Comparison of ENCODE assay signal across 28 mouse cellular contexts in the genomic region with DNA sequence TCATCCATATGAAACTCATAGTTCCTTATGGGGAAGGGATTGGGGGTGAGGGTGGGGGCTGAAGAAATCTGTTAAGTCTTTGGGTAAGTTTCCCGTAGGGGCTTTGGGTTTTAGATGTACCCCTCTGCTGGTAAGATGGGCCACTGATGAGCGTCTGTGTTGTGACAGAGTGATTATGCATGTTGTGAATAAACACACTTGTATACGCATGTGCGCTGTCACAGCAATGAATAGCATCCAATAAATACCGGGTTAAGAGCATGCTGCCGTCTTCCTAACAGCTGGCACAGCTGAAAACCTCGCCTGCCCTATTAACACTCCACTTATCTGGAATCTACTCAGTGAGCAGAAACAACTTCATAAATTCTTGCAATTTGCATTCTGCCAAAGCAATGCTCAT.
DNase-seq lines count a peak whose midpoint lies in the region; ATAC-seq and TF ChIP-seq lines count a peak whose summit lies in the region.
"Had no signal": no experiment of that assay in that cellular context is flagged by ENCODE, and none has a peak within 500 bp of the region (broad histone marks: within the 10 kb centered on the region; RNA-seq: fewer than 3 reads in every experiment).

No protein-coding gene starts in this region.

- H3K4me2 ChIP-seq in forebrain, embryonic 11.5 days (ENCODE audit: low read depth, low read length, severe bottlenecking): no peak overlapping the region
- no peak overlapping the region for H3K4me2 ChIP-seq in forebrain, embryonic 13.5 days
- no peak overlapping the region for H3K4me2 ChIP-seq in midbrain, embryonic 15.5 days
- H3K4me2 ChIP-seq: embryonic facial prominence, embryonic 12.5 days; heart, embryonic 12.5 days; kidney, embryonic 15.5 days; limb, embryonic 15.5 days had no signal

- DNase-seq in forebrain, embryonic 11.5 days (ENCODE audit: low spot score): no peak
- no peak for DNase-seq in forebrain, embryonic 10.5 days (ENCODE audit: extremely low spot score, low spot score)
- DNase-seq in layer of hippocampus, adult 2 months (ENCODE audit: low spot score in 2 of 2): no peak
- no peak for DNase-seq in layer of hippocampus, adult 9-10 months (ENCODE audit: low spot score)
- DNase-seq in left cerebral cortex, adult 18-20 months (ENCODE audit: low spot score in 2 of 2): no peak
- DNase-seq in urinary bladder, postnatal 10 days (ENCODE audit: low spot score): no peak
- DNase-seq: adrenal gland, postnatal 10 days; cerebellum, adult 11 months; cerebellum, adult 9-10 months; cerebellum, postnatal 36 days; embryo, embryonic 11 days; heart, adult 2 months; heart, postnatal 4 days; kidney, adult 18-20 months; kidney, postnatal 25 days; left cerebral cortex, postnatal 4 days; lung, adult 2 months; lung, postnatal 10 days; thymus, postnatal 4 days had no signal

- no peak for TF ChIP-seq CTCF in layer of hippocampus, adult 2 months (conservative IDR thresholded peaks at IDR 0.05)

- no peak overlapping the region for H3K4me3 ChIP-seq in forebrain, embryonic 11.5 days (ENCODE audit: low read depth, low read length)
- H3K4me3 ChIP-seq in forebrain, embryonic 10.5 days: no peak overlapping the region
- H3K4me3 ChIP-seq in layer of hippocampus, adult 2 months: no peak overlapping the region
- H3K4me3 ChIP-seq in forebrain, embryonic 13.5 days: no peak overlapping the region
- H3K4me3 ChIP-seq in midbrain, embryonic 15.5 days: no peak overlapping the region
- H3K4me3 ChIP-seq: embryonic facial prominence, embryonic 12.5 days; heart, adult 2 months; heart, embryonic 12.5 days; kidney, embryonic 15.5 days; limb, embryonic 15.5 days had no signal

- no peaks in the 10 kb centered on the region for H3K9me3 ChIP-seq in forebrain, embryonic 11.5 days (ENCODE audit: control insufficient read depth, low read length)
- H3K9me3 ChIP-seq in forebrain, embryonic 10.5 days: no peaks in the 10 kb centered on the region
- H3K9me3 ChIP-seq in forebrain, embryonic 13.5 days (replicated peaks): no peaks in the 10 kb centered on the region; the same call in 1 of the 2 replicates
- no peaks in the 10 kb centered on the region for H3K9me3 ChIP-seq in midbrain, embryonic 15.5 days
- H3K9me3 ChIP-seq: embryonic facial prominence, embryonic 12.5 days; heart, embryonic 12.5 days; kidney, embryonic 15.5 days; limb, embryonic 15.5 days had no signal

- no peak overlapping the region for H3K27ac ChIP-seq in forebrain, embryonic 11.5 days (ENCODE audit: low read depth, low read length)
- no peak overlapping the region for H3K27ac ChIP-seq in forebrain, embryonic 10.5 days
- H3K27ac ChIP-seq in layer of hippocampus, adult 2 months: peak overlapping the region; percentile 8; the same call in 1 of the 2 replicates
- H3K27ac ChIP-seq in forebrain, embryonic 13.5 days: no peak overlapping the region
- H3K27ac ChIP-seq in midbrain, embryonic 15.5 days: no peak overlapping the region
- H3K27ac ChIP-seq: embryonic facial prominence, embryonic 12.5 days; heart, adult 2 months; kidney, embryonic 15.5 days; limb, embryonic 15.5 days; liver, embryonic 14.5 days; macrophage had no signal

- 0 out of 2 replicates have a peak, but pooled peaks have one; percentile 27 for ATAC-seq in forebrain, embryonic 11.5 days (replicated peaks; ENCODE audit: low FRiP score)
- ATAC-seq in forebrain, embryonic 13.5 days: peak; percentile 85
- ATAC-seq in midbrain, embryonic 15.5 days (replicated peaks): 0 out of 2 replicates have a peak, but pooled peaks have one; percentile 12

- no peak overlapping the region for H3K9ac ChIP-seq in forebrain, embryonic 11.5 days (ENCODE audit: low read length)
- no peak overlapping the region for H3K9ac ChIP-seq in forebrain, embryonic 13.5 days
- no peak overlapping the region for H3K9ac ChIP-seq in midbrain, embryonic 15.5 days
- H3K9ac ChIP-seq: embryonic facial prominence, embryonic 12.5 days; heart, embryonic 12.5 days; kidney, embryonic 15.5 days; limb, embryonic 15.5 days; liver, embryonic 14.5 days had no signal

- no peaks in the 10 kb centered on the region for H3K36me3 ChIP-seq in forebrain, embryonic 11.5 days (ENCODE audit: control insufficient read depth, insufficient read depth, low read length)
- H3K36me3 ChIP-seq in forebrain, embryonic 10.5 days (replicated peaks): no peaks in the 10 kb centered on the region
- no peaks in the 10 kb centered on the region for H3K36me3 ChIP-seq in forebrain, embryonic 13.5 days (ENCODE audit: poor library complexity, severe bottlenecking)
- H3K36me3 ChIP-seq in midbrain, embryonic 15.5 days (replicated peaks): no peaks in the 10 kb centered on the region
- H3K36me3 ChIP-seq: embryonic facial prominence, embryonic 12.5 days; G1E; heart, embryonic 12.5 days; kidney, embryonic 15.5 days; limb, embryonic 15.5 days had no signal

- H3K27me3 ChIP-seq in forebrain, embryonic 11.5 days (ENCODE audit: control insufficient read depth, insufficient read depth, low read length): no peaks in the 10 kb centered on the region
- no peaks in the 10 kb centered on the region for H3K27me3 ChIP-seq in forebrain, embryonic 10.5 days (ENCODE audit: poor library complexity, severe bottlenecking)
- no peaks in the 10 kb centered on the region for H3K27me3 ChIP-seq in forebrain, embryonic 13.5 days
- no peaks in the 10 kb centered on the region for H3K27me3 ChIP-seq in midbrain, embryonic 15.5 days (replicated peaks)
- H3K27me3 ChIP-seq: embryonic facial prominence, embryonic 12.5 days; heart, embryonic 12.5 days; kidney, embryonic 15.5 days; limb, embryonic 15.5 days had no signal

- 75% methylated on average over 7 of the region's 7 CpGs for WGBS in forebrain, embryonic 11.5 days
- 85% methylated on average over 7 of the region's 7 CpGs for WGBS in forebrain, embryonic 10.5 days
- 54% methylated on average over 7 of the region's 7 CpGs for WGBS in forebrain, embryonic 13.5 days
- WGBS in midbrain, embryonic 15.5 days: 68% methylated on average over 7 of the region's 7 CpGs

- H3K4me1 ChIP-seq in forebrain, embryonic 11.5 days (replicated peaks; ENCODE audit: control insufficient read depth, insufficient read depth, low read length): peaks cover 1% of the 10 kb centered on the region; the same call in 1 of the 2 replicates
- peaks cover 6% of the 10 kb centered on the region for H3K4me1 ChIP-seq in forebrain, embryonic 10.5 days
- H3K4me1 ChIP-seq in forebrain, embryonic 13.5 days: peaks cover 16% of the 10 kb centered on the region
- H3K4me1 ChIP-seq in midbrain, embryonic 15.5 days: peaks cover 13% of the 10 kb centered on the region
- H3K4me1 ChIP-seq: embryonic facial prominence, embryonic 12.5 days; heart, embryonic 12.5 days; kidney, embryonic 15.5 days; limb, embryonic 15.5 days had no signal

Comparison
In these comparisons a context has a peak if more than half of its experiments do, and no peak if none do; other contexts are left out.
1. ATAC-seq: peak in every context shown above with its lines; median percentile 85 in forebrain, embryonic 13.5 days; 27 in forebrain, embryonic 11.5 days; 12 in midbrain, embryonic 15.5 days.